Mouse (Mus musculus): Measurements from ENCODE around the gene Spatc1l. TPM values are rescaled to one million over a fixed set of nuclear protein-coding genes. Genes with fewer than 3 reads are reported as not detected.
A peak's percentile ranks its signal among the peaks of the same experiment; 100 is the strongest.

Gene Spatc1l
- total RNA-seq, 2 experiments from 2014 or later = not detected

DNA sequence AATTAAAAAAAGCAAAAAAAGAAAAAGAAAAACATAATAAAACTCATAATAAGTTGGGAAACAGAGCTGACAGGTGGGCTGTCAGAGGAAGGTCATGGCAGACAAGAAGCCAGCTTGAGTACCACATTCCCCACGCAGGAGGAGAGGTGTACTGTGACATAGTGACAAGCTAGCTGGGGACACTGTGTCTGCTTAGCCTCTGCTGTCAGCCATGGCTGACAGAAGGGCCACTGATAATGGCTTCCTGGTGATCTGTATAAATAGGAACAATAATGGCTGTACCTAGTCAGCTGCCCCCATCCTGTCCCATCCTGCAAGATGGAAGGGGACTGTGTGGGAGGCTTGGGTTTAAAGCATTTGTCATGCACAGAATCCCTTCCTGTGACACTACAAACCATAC is 24.1 kb downstream of the Spatc1l start:
- ATAC-seq (replicated peaks; ENCODE audit: low FRiP score, poor library complexity, severe bottlenecking) = no peak

DNA sequence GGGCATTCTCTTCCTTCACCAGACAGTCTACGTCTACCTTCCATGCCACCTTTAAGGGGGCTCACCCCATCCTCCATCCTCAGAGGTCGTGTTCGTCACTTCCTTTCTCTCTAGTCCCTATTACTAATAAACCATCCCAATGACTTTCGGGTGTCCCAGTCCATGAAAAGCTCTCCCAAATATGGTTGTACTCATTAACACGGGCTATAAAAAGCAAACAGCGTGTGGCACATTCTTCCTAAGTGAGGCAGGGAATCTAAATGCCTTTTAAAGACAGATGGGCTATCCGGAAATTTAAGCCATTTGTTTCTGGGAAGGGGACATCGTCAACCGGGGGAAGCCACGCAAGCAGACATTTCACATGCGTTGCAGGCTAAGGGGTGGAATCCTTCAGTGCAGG is 28.1 kb downstream of the Spatc1l start:
- no peak for ATAC-seq (replicated peaks; ENCODE audit: low FRiP score, poor library complexity, severe bottlenecking)

DNA sequence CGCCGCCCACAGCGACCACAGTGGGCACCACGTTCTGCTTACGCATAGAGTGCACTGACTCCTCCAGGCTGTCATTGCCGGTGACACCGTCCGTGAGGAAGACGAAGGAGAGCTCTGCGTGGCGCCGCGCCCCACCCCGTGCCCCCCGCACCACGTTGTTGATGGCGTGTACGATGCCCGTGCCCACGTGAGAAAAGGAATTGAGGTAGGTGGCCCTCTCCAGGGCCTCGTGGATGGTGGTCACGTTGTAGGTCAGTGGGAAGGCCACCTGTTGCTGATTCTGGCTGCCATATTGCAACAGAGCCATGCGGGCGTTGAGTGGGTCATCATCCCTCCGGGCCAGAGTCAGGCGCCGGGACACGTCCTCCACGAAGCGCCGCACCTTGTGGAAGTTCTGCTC is 34.3 kb downstream of the Spatc1l start:
- ATAC-seq (replicated peaks; ENCODE audit: low FRiP score, poor library complexity, severe bottlenecking) = 0 out of 2 replicates have a peak, but pooled peaks have one; percentile 24

DNA sequence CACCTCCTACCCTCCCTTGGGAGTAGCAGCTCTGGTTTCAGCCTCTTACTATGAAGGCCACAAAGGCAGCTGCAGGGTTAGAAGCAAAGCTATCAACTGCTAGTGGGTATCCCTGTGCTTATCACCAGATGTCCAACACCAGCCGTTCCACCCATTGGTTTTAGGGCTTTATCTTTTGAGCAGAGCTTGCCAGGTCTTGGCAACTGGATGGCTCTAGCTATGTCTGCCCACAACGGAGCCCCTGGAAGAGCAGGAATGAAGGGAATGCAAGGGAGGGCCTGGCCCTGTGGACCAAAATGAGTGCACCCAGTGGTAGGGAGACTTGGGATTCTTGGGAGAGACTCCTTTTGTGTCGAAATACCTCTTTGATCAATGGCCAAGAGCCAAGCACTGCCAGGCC is 40.6 kb downstream of the Spatc1l start:
- ATAC-seq (replicated peaks; ENCODE audit: low FRiP score, poor library complexity, severe bottlenecking) = no peak

DNA sequence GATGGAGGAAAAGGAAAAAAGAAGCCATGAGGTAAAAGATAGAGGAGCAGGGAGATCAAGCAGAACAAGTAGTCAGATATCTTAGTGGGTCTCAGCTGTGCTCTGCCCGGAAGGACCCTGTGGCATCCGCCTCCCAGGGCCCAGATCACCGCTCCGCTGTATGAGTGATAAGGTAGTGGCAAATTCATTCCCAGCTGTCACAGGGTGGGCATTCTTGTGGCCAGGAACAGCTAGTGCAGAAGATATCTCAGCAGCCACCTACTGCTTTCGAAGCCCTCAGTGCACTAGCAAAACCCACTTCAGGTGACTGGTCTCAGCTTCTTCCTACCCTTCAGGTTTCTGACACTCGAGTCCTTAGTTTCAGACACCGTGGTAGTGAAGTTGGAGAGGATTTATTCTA is 50.4 kb downstream of the Spatc1l start:
- ATAC-seq (replicated peaks; ENCODE audit: low FRiP score, poor library complexity, severe bottlenecking) = no peak

Other genes with a start within 250 kb of the Spatc1l start
- gene Dip2a, start 217.0 kb upstream of the Spatc1l start, total RNA-seq (2015; ENCODE audit: low replicate concordance) = 0.77 and 0.84 TPM in 2 replicates
- gene Dip2a, start 217.0 kb upstream of the Spatc1l start, total RNA-seq (2017; ENCODE audit: low replicate concordance) = 0.34 and 4.7 TPM in 2 replicates
- gene AC141477.1, start 121.8 kb upstream of the Spatc1l start, total RNA-seq (2015; ENCODE audit: low replicate concordance) = not detected in 2 replicates
- not detected in 2 replicates for gene AC141477.1, start 121.8 kb upstream of the Spatc1l start, total RNA-seq (2017; ENCODE audit: low replicate concordance)
- gene Pcnt, start 119.5 kb upstream of the Spatc1l start, total RNA-seq (2015; ENCODE audit: low replicate concordance) = 22.4 and 25.0 TPM in 2 replicates
- 31.9 and 34.8 TPM in 2 replicates for gene Pcnt, start 119.5 kb upstream of the Spatc1l start, total RNA-seq (2017; ENCODE audit: low replicate concordance)
- gene 2610028H24Rik, start 113.2 kb upstream of the Spatc1l start, total RNA-seq (2015; ENCODE audit: low replicate concordance) = not detected in 2 replicates
- not detected in 2 replicates for gene 2610028H24Rik, start 113.2 kb upstream of the Spatc1l start, total RNA-seq (2017; ENCODE audit: low replicate concordance)
- gene Mcm3ap, start 93.3 kb upstream of the Spatc1l start, total RNA-seq (2015; ENCODE audit: low replicate concordance) = 19.0 and 34.3 TPM in 2 replicates
- gene Mcm3ap, start 93.3 kb upstream of the Spatc1l start, total RNA-seq (2017; ENCODE audit: low replicate concordance) = 30.6 and 68.6 TPM in 2 replicates
- 0.19 and 0.21 TPM in 2 replicates for gene Ybey, start 93.2 kb upstream of the Spatc1l start, total RNA-seq (2015; ENCODE audit: low replicate concordance)
- gene Ybey, start 93.2 kb upstream of the Spatc1l start, total RNA-seq (2017; ENCODE audit: low replicate concordance) = 0.60 and 1.4 TPM in 2 replicates
- 1.0 TPM in 1 of 2 replicates, not detected in the other for gene Lss, start 30.7 kb upstream of the Spatc1l start, total RNA-seq (2015; ENCODE audit: low replicate concordance)
- 1.7 and 2.0 TPM in 2 replicates for gene Lss, start 30.7 kb upstream of the Spatc1l start, total RNA-seq (2017; ENCODE audit: low replicate concordance)
- gene Ftcd, start 13.4 kb downstream of the Spatc1l start, total RNA-seq (2015; ENCODE audit: low replicate concordance) = not detected in 2 replicates
- gene Ftcd, start 13.4 kb downstream of the Spatc1l start, total RNA-seq (2017; ENCODE audit: low replicate concordance) = not detected in 2 replicates
- 0.84 TPM in 1 of 2 replicates, not detected in the other for gene Col6a2, start 61.4 kb downstream of the Spatc1l start, total RNA-seq (2015; ENCODE audit: low replicate concordance)
- 0.14 TPM in 1 of 2 replicates, not detected in the other for gene Col6a2, start 61.4 kb downstream of the Spatc1l start, total RNA-seq (2017; ENCODE audit: low replicate concordance)
- gene Col6a1, start 163.9 kb downstream of the Spatc1l start, total RNA-seq (2015; ENCODE audit: low replicate concordance) = 0.42 and 0.58 TPM in 2 replicates
- 0.68 TPM in 1 of 2 replicates, not detected in the other for gene Col6a1, start 163.9 kb downstream of the Spatc1l start, total RNA-seq (2017; ENCODE audit: low replicate concordance)

Measured in erythroblast, adult 5-6 weeks (primary cell).